ENCODE assay signal across 7 mouse cellular contexts in the genomic region with DNA sequence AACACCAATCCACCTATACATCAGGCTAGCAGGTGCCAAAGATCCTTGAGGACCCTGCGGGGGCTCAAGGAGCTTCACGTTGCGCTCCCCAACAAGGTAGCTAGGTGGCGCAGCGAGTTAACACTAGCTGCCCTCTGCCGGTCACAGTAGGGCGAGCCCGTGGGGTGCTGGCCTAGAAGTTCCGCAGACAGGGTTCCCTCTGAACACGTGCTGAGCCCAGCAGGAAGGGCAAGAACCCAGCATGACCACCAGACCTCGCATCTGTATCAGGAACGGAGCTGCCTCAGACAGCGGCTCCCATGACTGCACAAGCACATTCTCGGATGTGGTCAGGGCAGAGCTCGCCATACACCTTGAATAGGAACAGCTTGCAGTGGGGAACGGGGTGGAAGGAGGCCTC. TPM values are rescaled to one million over a fixed set of nuclear protein-coding genes. Genes with fewer than 3 reads are reported as not detected.
A peak's percentile ranks its signal among the peaks of the same experiment; 100 is the strongest.
DNase-seq lines count a peak whose midpoint lies in the region; ATAC-seq lines count a peak whose summit lies in the region.

No protein-coding gene starts in this region.

- H3K9me3 ChIP-seq in hindbrain, embryonic 15.5 days, result no peaks in the 10 kb centered on the region

- H3K27me3 ChIP-seq in hindbrain, embryonic 15.5 days, result peaks cover 56% of the 10 kb centered on the region

- ATAC-seq in hindbrain, embryonic 15.5 days (ENCODE audit: low FRiP score, low read depth), result no peak

- peaks cover 80% of the 10 kb centered on the region for H3K4me1 ChIP-seq in hindbrain, embryonic 15.5 days (replicated peaks)

- H3K27ac ChIP-seq in hindbrain, embryonic 15.5 days (replicated peaks), result 0 out of 2 replicates have a peak overlapping the region, but pooled peaks have one; percentile 37

- DNase-seq in adipocyte (ENCODE audit: low spot score), result peak; percentile 63
- DNase-seq in cerebellum, postnatal 36 days, result peak; percentile 83 to 86
- DNase-seq in gastrocnemius, adult 18-20 months (ENCODE audit: low spot score), result peak; percentile 84
- peak; percentile 78 to 82 for DNase-seq in left cerebral cortex, postnatal 14 days (ENCODE audit: low spot score in 2 of 2)
- DNase-seq in mesoderm, embryonic 11.5 days (ENCODE audit: low read depth, low spot score), result peak; percentile 86
- DNase-seq in skeletal muscle tissue, adult 2 months (ENCODE audit: low read depth, low spot score), result peak; percentile 83

- no peaks in the 10 kb centered on the region for H3K36me3 ChIP-seq in hindbrain, embryonic 15.5 days

- peak overlapping the region; percentile 43 for H3K4me2 ChIP-seq in hindbrain, embryonic 15.5 days

- no peak overlapping the region for H3K4me3 ChIP-seq in hindbrain, embryonic 15.5 days

- 2% methylated on average over 16 of the region's 16 CpGs for WGBS in hindbrain, embryonic 15.5 days

- peak overlapping the region; percentile 9; the same call in 1 of the 2 replicates for H3K9ac ChIP-seq in hindbrain, embryonic 15.5 days

- intact Hi-C loops in left cerebral cortex, postnatal 14 days (cut with DNase I), result loop anchor here (1.0 kb wide), 1 partner anchor 73 kb away; no protein-coding TSS in a partner anchor

RNA-seq across cellular contexts. Expression of a gene that starts 14.8 kb away (rescaled TPM):
- total RNA-seq in gastrocnemius, adult 18-20 months (2021), result under 1 TPM; 0.34 to 0.45 TPM
- 1.2 and 1.7 TPM in 2 replicates for polyA plus RNA-seq in hindbrain, embryonic 15.5 days (2015; fragmentation: Nextera tagmentation; extraction: Ambion mirVana)
- not detected for total RNA-seq in left cerebral cortex, postnatal 14 days (2021)

RNA-seq across cellular contexts. Expression of a gene that starts 36.4 kb away (rescaled TPM):
- 1 to 10 TPM in 1 of 2 experiments, under 1 TPM in 1; 0.73 to 1.6 TPM for total RNA-seq in gastrocnemius, adult 18-20 months (2021)
- 3.1 and 3.6 TPM in 2 replicates for polyA plus RNA-seq in hindbrain, embryonic 15.5 days (2015; fragmentation: Nextera tagmentation; extraction: Ambion mirVana)
- 1 to 10 TPM; 2.7 to 4.3 TPM for total RNA-seq in left cerebral cortex, postnatal 14 days (2021)

RNA-seq across cellular contexts. Expression of a gene that starts 49.9 kb away (rescaled TPM):
- 10 to 100 TPM; 19.3 to 22.8 TPM for total RNA-seq in gastrocnemius, adult 18-20 months (2021)
- 13.6 and 16.1 TPM in 2 replicates for polyA plus RNA-seq in hindbrain, embryonic 15.5 days (2015; fragmentation: Nextera tagmentation; extraction: Ambion mirVana)
- 10 to 100 TPM; 90.2 to 91.9 TPM for total RNA-seq in left cerebral cortex, postnatal 14 days (2021)

RNA-seq across cellular contexts. Expression of a gene that starts 51.5 kb away (rescaled TPM):
- 10 to 100 TPM; 47.0 to 51.4 TPM for total RNA-seq in gastrocnemius, adult 18-20 months (2021)
- 62.5 and 65.9 TPM in 2 replicates for polyA plus RNA-seq in hindbrain, embryonic 15.5 days (2015; fragmentation: Nextera tagmentation; extraction: Ambion mirVana)
- total RNA-seq in left cerebral cortex, postnatal 14 days (2021), result 10 to 100 TPM; 89.3 to 96.7 TPM
